Mouse (Mus musculus) C3H10T1/2 (cell line): ENCODE data around the gene Surf2. TPM values are rescaled to one million over a fixed set of nuclear protein-coding genes. Genes with fewer than 3 reads are reported as not detected.

Experiments used
- polyA plus RNA-seq, 2 experiments: library from polyadenylated mRNA; unstranded; fragments of >200 nt; fragmentation: generic; extraction: Trizol; gene quantifications; one replicate each; pipeline ENCODE4 v1.2.1; 2012; ENCODE audit warnings: missing spikeins in 2 of 2

Gene Surf2
- polyA plus RNA-seq = 10 to 100 TPM; 14.8 to 23.7 TPM

GRCm38 (mm10) chr2:26915927-26916728, at the start of gene Surf2, which contains the start of gene Surf1:
Gene Surf2 (plus strand): TSS chr2:26916367.
Gene Surf1 (minus strand): TSS chr2:26916530.

DNA sequence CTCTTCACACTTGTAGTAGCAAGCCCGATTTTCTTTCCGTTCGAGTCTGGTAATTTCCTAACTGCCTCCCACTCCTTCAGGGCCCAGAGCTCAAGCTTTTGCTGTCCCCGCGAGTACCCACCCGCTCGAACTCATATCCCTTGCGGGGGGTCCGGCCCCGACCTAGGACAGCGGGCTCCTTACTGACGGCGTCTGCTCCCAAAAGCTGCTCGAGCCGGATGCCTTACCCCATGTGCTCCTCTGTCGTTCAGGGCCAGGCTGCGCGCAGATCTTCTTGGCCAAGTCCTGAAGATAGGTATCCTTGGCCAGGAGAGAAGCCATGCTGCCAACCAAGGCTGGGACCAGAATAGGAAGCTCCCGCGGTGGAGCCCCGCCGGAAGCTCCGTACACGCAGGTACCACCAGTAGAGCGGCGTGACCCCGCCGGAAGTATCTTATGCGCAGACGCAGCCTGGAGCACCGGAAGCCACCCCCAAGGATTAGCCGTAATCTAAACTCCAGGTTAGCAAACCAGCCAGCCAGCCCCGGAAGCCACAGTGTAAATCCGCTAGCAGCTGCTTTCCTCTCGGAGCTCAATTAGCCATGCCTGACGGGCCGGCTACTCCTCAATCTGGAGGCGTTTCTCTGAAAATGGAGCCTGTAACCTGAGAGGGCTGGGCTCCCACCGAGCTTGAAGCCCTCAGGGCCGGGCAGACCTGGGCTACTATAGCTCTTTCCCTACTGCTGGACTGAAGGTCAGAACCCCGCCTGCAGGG, 13.5 kb upstream of the Surf2 start, which contains the start of gene Surf6:
Gene Surf6, minus strand, starts transcription at position 413 of the 754 bp plus-strand sequence.

GRCm38 (mm10) chr2:26910124-26910993, 5.8 kb upstream of the Surf2 start, which contains the start of the genes Med22 and Rpl7a:
Gene Med22 (minus strand): TSS chr2:26910677.
Gene Rpl7a (plus strand): TSS chr2:26910764.

DNA sequence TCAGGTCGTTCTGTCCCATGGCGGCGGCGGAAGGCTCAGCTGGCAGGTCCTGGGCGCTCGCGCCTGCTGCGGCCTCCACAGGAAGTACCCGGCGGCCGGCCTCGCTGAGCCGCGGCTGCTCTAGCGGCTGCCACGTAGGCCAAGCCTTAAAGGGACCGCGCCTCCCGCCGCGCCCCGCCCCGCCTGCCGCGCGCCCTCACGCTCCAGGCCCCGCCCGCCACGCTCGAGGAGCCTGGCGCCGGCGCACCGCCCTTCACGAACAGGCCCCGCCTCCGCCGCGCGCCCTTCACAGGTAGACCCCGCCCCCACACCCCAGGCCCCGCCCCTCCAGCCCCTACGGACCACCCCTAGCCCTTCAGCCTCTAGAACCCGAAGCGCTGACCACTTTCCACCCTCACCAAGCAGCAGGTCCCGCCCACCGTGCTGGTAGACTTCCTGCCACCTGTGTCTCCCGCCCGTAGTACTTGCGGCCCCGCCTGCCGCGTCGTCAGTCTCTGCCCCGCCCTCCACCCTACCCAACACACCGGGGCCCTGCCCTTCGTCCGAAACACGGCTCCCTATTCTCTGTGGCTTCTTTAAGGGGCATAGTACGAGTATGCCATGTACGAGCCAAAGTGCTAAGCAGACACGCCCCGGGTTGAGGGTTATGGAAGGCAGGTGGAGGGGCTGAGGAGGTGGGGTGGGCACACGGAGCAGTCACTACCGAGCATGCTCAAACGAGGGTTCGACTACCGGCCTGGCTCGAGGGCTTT, 17.3 kb downstream of the Surf2 start, which contains the start of the genes Surf4 and Stkld1:
Gene Surf4, minus strand, starts transcription at position 625 of the 752 bp plus-strand sequence.
Gene Stkld1, plus strand, starts transcription at position 744 of the 752 bp plus-strand sequence.

DNA sequence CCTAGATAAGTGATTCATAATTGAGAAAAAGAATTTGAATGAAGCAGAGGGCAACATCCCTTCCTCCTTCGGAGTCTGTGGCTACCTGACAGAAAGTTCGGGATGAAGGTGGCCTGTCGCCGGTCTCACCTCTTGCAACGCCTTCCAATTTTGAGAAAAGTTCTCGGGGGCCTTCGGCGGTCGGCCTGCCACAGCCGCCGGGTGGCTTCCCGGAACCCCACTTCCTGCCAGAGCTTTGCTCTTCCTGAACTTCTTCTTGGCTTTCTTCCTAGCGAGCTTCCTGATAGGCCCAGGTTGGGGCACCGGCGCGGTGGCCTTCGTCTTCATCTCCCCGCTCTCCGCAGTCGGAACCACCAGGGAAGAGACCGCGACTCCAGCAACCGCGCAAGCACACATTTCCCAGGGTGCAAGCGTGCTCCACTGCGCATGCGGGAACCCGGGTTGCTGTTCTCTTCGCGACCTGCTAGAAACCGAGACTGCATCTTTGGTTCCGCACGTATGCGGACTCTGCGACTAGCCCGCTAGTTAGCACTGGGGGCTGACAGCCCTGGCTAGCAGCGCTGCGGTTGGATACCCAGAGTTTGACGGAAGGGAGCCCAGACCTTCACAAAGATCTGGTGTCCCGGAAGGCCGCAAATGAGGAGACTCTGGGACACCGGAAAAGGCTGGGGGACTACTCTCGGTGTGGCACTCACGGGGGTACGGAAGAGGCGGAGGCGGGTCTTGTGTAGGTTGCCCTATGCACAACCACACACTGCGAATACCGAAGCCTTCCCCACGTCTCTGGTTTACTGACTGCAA, 48.0 kb downstream of the Surf2 start, which contains the start of gene Rexo4:
Gene Rexo4, minus strand, starts transcription at position 464 of the 801 bp plus-strand sequence.

Other genes starting within 250 kb of the Surf2 start
- not detected for gene Lcn4, start 245.1 kb upstream of the Surf2 start, polyA plus RNA-seq
- not detected for gene Abo, start 51.4 kb upstream of the Surf2 start, polyA plus RNA-seq
- gene Surf6, start 13.5 kb upstream of the Surf2 start, polyA plus RNA-seq = 10 to 100 TPM in 1 of 2 experiments, 1 to 10 TPM in 1; 6.2 to 11.8 TPM
- gene Med22, start 5.7 kb upstream of the Surf2 start, polyA plus RNA-seq = 10 to 100 TPM; 18.1 to 33.0 TPM
- 1,000 to 10,000 TPM; 2,251 to 2,959 TPM for gene Rpl7a, start 5.6 kb upstream of the Surf2 start, polyA plus RNA-seq
- 10 to 100 TPM; 46.8 to 97.0 TPM for gene Surf1, start 163 bp downstream of the Surf2 start, polyA plus RNA-seq
- 100 to 1,000 TPM in 1 of 2 experiments, 10 to 100 TPM in 1; 94.2 to 135 TPM for gene Surf4, start 17.6 kb downstream of the Surf2 start, polyA plus RNA-seq
- gene Stkld1, start 17.7 kb downstream of the Surf2 start, polyA plus RNA-seq = under 1 TPM in 1 of 2 experiments, not detected in 1; 0.08 TPM
- 10 to 100 TPM; 10.3 to 29.9 TPM for gene Rexo4, start 48.0 kb downstream of the Surf2 start, polyA plus RNA-seq
- not detected for gene Adamts13, start 57.0 kb downstream of the Surf2 start, polyA plus RNA-seq
- gene Cacfd1, start 93.6 kb downstream of the Surf2 start, polyA plus RNA-seq = 10 to 100 TPM in 1 of 2 experiments, 1 to 10 TPM in 1; 8.0 to 30.6 TPM
- under 1 TPM; 0.51 to 0.78 TPM for gene Slc2a6, start 111.6 kb downstream of the Surf2 start, polyA plus RNA-seq
- gene Mymk, start 155.8 kb downstream of the Surf2 start, polyA plus RNA-seq = not detected
- gene Adamtsl2, start 163.0 kb downstream of the Surf2 start, polyA plus RNA-seq = under 1 TPM; 0.16 to 0.19 TPM
- not detected for gene Fam163b, start 226.1 kb downstream of the Surf2 start, polyA plus RNA-seq
- not detected for gene Dbh, start 248.9 kb downstream of the Surf2 start, polyA plus RNA-seq